Comparison of ENCODE assay signal across 17 mouse cellular contexts in genomic region chr13:42738152-42738551, GRCm38 (mm10).
"Had no signal": no experiment of that assay in that cellular context is flagged by ENCODE, and none has a peak within 500 bp of the region (broad histone marks: within the 10 kb centered on the region; RNA-seq: fewer than 3 reads in every experiment).

No protein-coding gene starts in this region.

- H3K27me3 ChIP-seq: liver, embryonic 13.5 days; midbrain, embryonic 12.5 days; midbrain, embryonic 15.5 days; neural tube, embryonic 12.5 days; neural tube, embryonic 15.5 days had no signal

- ATAC-seq: lung, postnatal 0 days; midbrain, embryonic 15.5 days had no signal

- DNase-seq: kidney, adult 2 months; kidney, postnatal 25 days; layer of hippocampus, adult 9-11 months; liver, embryonic 13.5 days; lung, embryonic 14.5 days; right cerebral cortex, postnatal 25 days; thymus, adult 2 months; thymus, postnatal 14 days; thymus, postnatal 4 days had no signal

- H3K4me3 ChIP-seq: layer of hippocampus, adult 2 months; liver, embryonic 13.5 days; midbrain, embryonic 12.5 days; midbrain, embryonic 15.5 days; neural tube, embryonic 12.5 days; neural tube, embryonic 15.5 days had no signal

- H3K9me3 ChIP-seq: liver, embryonic 13.5 days; midbrain, embryonic 12.5 days; midbrain, embryonic 15.5 days; neural tube, embryonic 12.5 days; neural tube, embryonic 15.5 days had no signal

- H3K9ac ChIP-seq: liver, embryonic 13.5 days; lung, embryonic 14.5 days; midbrain, embryonic 12.5 days; midbrain, embryonic 15.5 days; neural tube, embryonic 12.5 days; neural tube, embryonic 15.5 days had no signal

- H3K36me3 ChIP-seq: liver, embryonic 13.5 days; midbrain, embryonic 12.5 days; midbrain, embryonic 15.5 days; neural tube, embryonic 12.5 days; neural tube, embryonic 15.5 days had no signal

- H3K4me1 ChIP-seq: liver, embryonic 13.5 days; midbrain, embryonic 12.5 days; midbrain, embryonic 15.5 days; neural tube, embryonic 12.5 days; neural tube, embryonic 15.5 days had no signal

- H3K27ac ChIP-seq: kidney, postnatal 0 days; layer of hippocampus, adult 2 months; liver, embryonic 13.5 days; macrophage; midbrain, embryonic 12.5 days; midbrain, embryonic 15.5 days; neural tube, embryonic 12.5 days; neural tube, embryonic 15.5 days had no signal

- H3K4me2 ChIP-seq: liver, embryonic 13.5 days; lung, embryonic 14.5 days; midbrain, embryonic 12.5 days; midbrain, embryonic 15.5 days; neural tube, embryonic 12.5 days; neural tube, embryonic 15.5 days had no signal
